Mouse (Mus musculus) myocyte (in vitro differentiated cells): ENCODE measurements around the gene Methig1.
"Not testable (repeated sequence)": the region's sequence is repeated elsewhere in the genome, so short reads cannot be mapped to it uniquely, and the experiment has no call there.

Experiments
- CEBPB ChIP-seq: IDR thresholded peaks from 2 replicates; pipeline ENCODE4 v1.6.1; 2011; ENCODE audit warnings: mild to moderate bottlenecking, moderate library complexity; ENCODE audit not compliant: poor library complexity, insufficient read depth, severe bottlenecking
- E2F4 ChIP-seq: IDR thresholded peaks from one replicate; pipeline ENCODE4 v1.6.1; 2011; ENCODE audit warnings: mild to moderate bottlenecking, control low read depth, moderate library complexity; ENCODE audit not compliant: insufficient read depth
- MAX ChIP-seq: IDR thresholded peaks from one replicate; pipeline ENCODE4 v1.6.1; 2011; ENCODE audit warnings: low read depth, mild to moderate bottlenecking, control low read depth
- MYOG ChIP-seq, 3 experiments: IDR thresholded peaks; one replicate each; pipeline ENCODE4 v1.6.1; 2011; ENCODE audit warnings: control low read depth in 2 of 3, low read depth in 2 of 3, mild to moderate bottlenecking in 2 of 3; ENCODE audit not compliant: insufficient read length in 2 of 3, control insufficient read depth in 1 of 3, insufficient read depth in 1 of 3
- POLR2A ChIP-seq: IDR thresholded peaks from one replicate; pipeline ENCODE4 v1.6.1; 2011; ENCODE audit warnings: low read depth, mild to moderate bottlenecking, control low read depth, moderate library complexity; ENCODE audit not compliant: insufficient read length
- POLR2AphosphoS2 ChIP-seq: IDR thresholded peaks from one replicate; pipeline ENCODE4 v1.6.1; 2011; ENCODE audit warnings: low read depth, control low read depth; ENCODE audit not compliant: insufficient read length
- REST ChIP-seq: IDR thresholded peaks from one replicate; pipeline ENCODE4 v1.6.1; 2011; ENCODE audit warnings: mild to moderate bottlenecking, control low read depth, moderate library complexity; ENCODE audit not compliant: insufficient read depth, insufficient read length
- SRF ChIP-seq: IDR thresholded peaks from one replicate; pipeline ENCODE4 v1.6.1; 2011; ENCODE audit warnings: low read depth; ENCODE audit not compliant: control insufficient read depth, insufficient read length
- TCF12 ChIP-seq: IDR thresholded peaks from one replicate; pipeline ENCODE4 v1.6.1; 2011; ENCODE audit warnings: mild to moderate bottlenecking, control low read depth; ENCODE audit not compliant: poor library complexity, insufficient read depth, severe bottlenecking
- TCF3 ChIP-seq: IDR thresholded peaks from one replicate; pipeline ENCODE4 v1.6.1; 2011; ENCODE audit warnings: low read depth, control low read depth; ENCODE audit not compliant: insufficient read length
- USF1 ChIP-seq: IDR thresholded peaks from one replicate; pipeline ENCODE4 v1.6.1; 2011; ENCODE audit warnings: low read depth, mild to moderate bottlenecking, control low read depth, moderate library complexity

DNA sequence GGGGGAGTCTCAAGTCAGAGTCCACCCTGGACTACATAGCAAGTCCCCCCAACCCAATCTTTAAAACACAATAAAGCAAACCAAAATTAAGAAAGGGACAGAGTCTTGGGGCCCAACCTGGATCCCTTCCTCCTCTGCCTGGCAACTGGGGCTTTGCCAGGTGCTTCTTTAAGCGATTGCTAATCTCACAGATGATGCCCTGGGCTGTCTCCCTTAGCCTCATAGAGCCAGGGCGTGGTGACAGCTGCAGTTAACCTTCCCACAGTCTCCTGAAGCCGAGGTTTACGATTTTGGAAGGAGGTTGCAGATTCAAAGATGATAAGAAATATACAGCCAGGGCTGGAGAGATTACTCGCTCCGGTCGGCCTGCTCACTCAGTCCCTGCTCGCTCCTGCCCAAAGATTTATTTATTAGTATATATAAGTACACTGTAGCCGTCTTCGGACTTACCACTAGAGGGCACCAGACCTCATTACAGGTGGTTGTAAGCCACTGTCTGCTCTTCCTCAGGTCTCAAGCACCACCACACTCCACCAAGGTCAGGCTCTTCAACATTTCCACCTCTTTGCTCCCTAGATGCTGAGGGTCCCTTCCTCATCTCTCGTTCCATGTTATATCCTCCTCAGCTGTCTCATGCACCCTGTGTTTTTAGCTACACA is 45.4 kb upstream of the Methig1 start:
- not testable (repeated sequence) for TF ChIP-seq POLR2A; USF1; CEBPB; MYOG (IDR thresholded peaks at IDR 0.05; ENCODE audit: control insufficient read depth in 1 of 3, insufficient read depth in 1 of 3, insufficient read length in 2 of 3, low read depth in 2 of 3); REST; E2F4; TCF3; SRF; MAX; POLR2AphosphoS2; TCF12
